ENCODE assay signal across 14 mouse cellular contexts in genomic region chr9:20636256-20636655, GRCm38 (mm10). TPM values are rescaled to one million over a fixed set of nuclear protein-coding genes. Genes with fewer than 3 reads are reported as not detected.
DNase-seq lines count a peak whose midpoint lies in the region; ATAC-seq and TF ChIP-seq lines count a peak whose summit lies in the region.
"Had no signal": no experiment of that assay in that cellular context is flagged by ENCODE, and none has a peak within 500 bp of the region (broad histone marks: within the 10 kb centered on the region; RNA-seq: fewer than 3 reads in every experiment).

No protein-coding gene starts in this region.

- no peak overlapping the region for H3K27ac ChIP-seq in forebrain, embryonic 11.5 days (ENCODE audit: low read depth, low read length)
- no peak overlapping the region for H3K27ac ChIP-seq in forebrain, embryonic 16.5 days (ENCODE audit: low read length)
- H3K27ac ChIP-seq in lung, embryonic 15.5 days: no peak overlapping the region
- H3K27ac ChIP-seq in lung, postnatal 0 days (ENCODE audit: low read length): no peak overlapping the region
- no peak overlapping the region for H3K27ac ChIP-seq in left cerebral cortex, adult 2 months

- no peak for TF ChIP-seq CTCF in lung, postnatal 0 days (IDR thresholded peaks at IDR 0.05)
- TF ChIP-seq CTCF in left cerebral cortex, adult 2 months (IDR thresholded peaks at IDR 0.05): no peak

- no peaks in the 10 kb centered on the region for H3K9me3 ChIP-seq in forebrain, embryonic 11.5 days (ENCODE audit: control insufficient read depth, low read length)
- H3K9me3 ChIP-seq in forebrain, embryonic 16.5 days (ENCODE audit: control insufficient read depth, low read length): no peaks in the 10 kb centered on the region
- no peaks in the 10 kb centered on the region for H3K9me3 ChIP-seq in lung, embryonic 15.5 days
- no peaks in the 10 kb centered on the region for H3K9me3 ChIP-seq in lung, postnatal 0 days (ENCODE audit: low read length)

- DNase-seq in forebrain, embryonic 11.5 days (ENCODE audit: low spot score): peak; percentile 50
- no peak for DNase-seq in lung, postnatal 0 days (ENCODE audit: low spot score)
- peak; percentile 65 for DNase-seq in ZHBTc4 (ENCODE audit: low read depth, low spot score)
- DNase-seq in thymus, postnatal 0 days (ENCODE audit: low spot score): peak; percentile 96
- DNase-seq in left cerebral cortex, adult 2 months (ENCODE audit: extremely low spot score in 1 of 2, low spot score in 2 of 2): no peak
- DNase-seq in left cerebral cortex, adult 11 months (ENCODE audit: low spot score): no peak
- DNase-seq: adrenal gland, postnatal 10 days; cerebellum, adult 9-10 months; gastrocnemius, postnatal 14 days; layer of hippocampus, adult 9-11 months; lung, adult 2 months had no signal

- H3K27me3 ChIP-seq in forebrain, embryonic 11.5 days (ENCODE audit: control insufficient read depth, insufficient read depth, low read length): no peaks in the 10 kb centered on the region
- no peaks in the 10 kb centered on the region for H3K27me3 ChIP-seq in forebrain, embryonic 16.5 days (replicated peaks; ENCODE audit: control insufficient read depth, insufficient read depth, low read length)
- H3K27me3 ChIP-seq in lung, embryonic 15.5 days: no peaks in the 10 kb centered on the region
- H3K27me3 ChIP-seq in lung, postnatal 0 days (replicated peaks; ENCODE audit: insufficient read depth, low read length): no peaks in the 10 kb centered on the region

- H3K36me3 ChIP-seq in forebrain, embryonic 11.5 days (ENCODE audit: control insufficient read depth, insufficient read depth, low read length): no peaks in the 10 kb centered on the region; the same call in 1 of the 2 replicates
- peaks cover 9% of the 10 kb centered on the region; the same call in 1 of the 2 replicates for H3K36me3 ChIP-seq in forebrain, embryonic 16.5 days (ENCODE audit: control insufficient read depth, insufficient read depth)
- H3K36me3 ChIP-seq in lung, embryonic 15.5 days: peaks cover 17% of the 10 kb centered on the region; the same call in 1 of the 2 replicates
- peaks cover 13% of the 10 kb centered on the region; the same call in 1 of the 2 replicates for H3K36me3 ChIP-seq in lung, postnatal 0 days (ENCODE audit: insufficient read depth, low read length)

- no peak for ATAC-seq in forebrain, embryonic 11.5 days (replicated peaks; ENCODE audit: low FRiP score)
- no peak; the same call in 1 of the 2 replicates for ATAC-seq in forebrain, embryonic 16.5 days
- peak; percentile 36; the same call in 1 of the 2 replicates for ATAC-seq in lung, embryonic 15.5 days (ENCODE audit: borderline replicate concordance, extremely low read depth, low FRiP score, low TSS enrichment)
- no peak; the same call in 1 of the 2 replicates for ATAC-seq in lung, postnatal 0 days
- ATAC-seq: inflammation-experienced regulatory T-cells, adult 6 months had no signal

- intact Hi-C loops in left cerebral cortex, adult 2 months (cut with DNase I): no loop called here

- H3K4me2 ChIP-seq in forebrain, embryonic 11.5 days (ENCODE audit: low read depth, low read length, severe bottlenecking): no peak overlapping the region
- H3K4me2 ChIP-seq in forebrain, embryonic 16.5 days (ENCODE audit: low read length): no peak overlapping the region
- no peak overlapping the region for H3K4me2 ChIP-seq in lung, embryonic 15.5 days
- H3K4me2 ChIP-seq in lung, postnatal 0 days (replicated peaks; ENCODE audit: low read depth, low read length): no peak overlapping the region

- WGBS in forebrain, embryonic 11.5 days: 82% methylated on average over 3 of the region's 3 CpGs
- 74% methylated on average over 3 of the region's 3 CpGs for WGBS in forebrain, embryonic 16.5 days
- WGBS in lung, embryonic 15.5 days: 74% methylated on average over 3 of the region's 3 CpGs
- 71% methylated on average over 3 of the region's 3 CpGs for WGBS in lung, postnatal 0 days

- TF ChIP-seq EP300 in lung, postnatal 0 days (IDR thresholded peaks at IDR 0.05): no peak

- H3K4me3 ChIP-seq in forebrain, embryonic 11.5 days (ENCODE audit: low read depth, low read length): no peak overlapping the region
- H3K4me3 ChIP-seq in forebrain, embryonic 16.5 days (replicated peaks; ENCODE audit: low read length): no peak overlapping the region
- H3K4me3 ChIP-seq in lung, embryonic 15.5 days: no peak overlapping the region
- no peak overlapping the region for H3K4me3 ChIP-seq in lung, postnatal 0 days (ENCODE audit: low read depth, low read length)
- no peak overlapping the region for H3K4me3 ChIP-seq in left cerebral cortex, adult 2 months

- H3K4me1 ChIP-seq in forebrain, embryonic 11.5 days (replicated peaks; ENCODE audit: control insufficient read depth, insufficient read depth, low read length): peaks cover 1% of the 10 kb centered on the region; the same call in 1 of the 2 replicates
- peaks cover 11% of the 10 kb centered on the region for H3K4me1 ChIP-seq in forebrain, embryonic 16.5 days (replicated peaks; ENCODE audit: control insufficient read depth, insufficient read depth, low read length)
- H3K4me1 ChIP-seq in lung, embryonic 15.5 days: peaks cover 7% of the 10 kb centered on the region
- H3K4me1 ChIP-seq in lung, postnatal 0 days (ENCODE audit: insufficient read depth, low read depth, low read length): peaks cover 3% of the 10 kb centered on the region; the same call in 1 of the 2 replicates

- no peak overlapping the region for H3K9ac ChIP-seq in forebrain, embryonic 11.5 days (ENCODE audit: low read length)
- no peak overlapping the region for H3K9ac ChIP-seq in forebrain, embryonic 16.5 days (replicated peaks; ENCODE audit: low read depth, low read length)
- no peak overlapping the region for H3K9ac ChIP-seq in lung, embryonic 15.5 days
- H3K9ac ChIP-seq in lung, postnatal 0 days (replicated peaks; ENCODE audit: low read depth): no peak overlapping the region

RNA-seq across cellular contexts. Expression of gene Ubl5, which starts 6.4 kb away (rescaled TPM):
- polyA plus RNA-seq in forebrain, embryonic 11.5 days (2014; fragmentation: Nextera tagmentation; extraction: Ambion mirVana): 350 and 401 TPM in 2 replicates
- polyA plus RNA-seq in forebrain, embryonic 16.5 days (2015; fragmentation: Nextera tagmentation; extraction: Ambion mirVana): 467 and 469 TPM in 2 replicates
- polyA plus RNA-seq in lung, embryonic 15.5 days (2015; fragmentation: Nextera tagmentation; extraction: Ambion mirVana): 369 and 383 TPM in 2 replicates
- 394 and 396 TPM in 2 replicates for polyA plus RNA-seq in lung, postnatal 0 days (2015; fragmentation: Nextera tagmentation; extraction: Ambion mirVana)
- 658 and 685 TPM in 2 replicates for polyA plus RNA-seq in thymus, postnatal 0 days (2015; fragmentation: Nextera tagmentation; extraction: Ambion mirVana)
- total RNA-seq in left cerebral cortex, adult 2 months (2021): 100 to 1,000 TPM; 289 to 312 TPM

RNA-seq across cellular contexts. Expression of gene Fbxl12, which starts 8.3 kb away (rescaled TPM):
- 13.1 and 14.8 TPM in 2 replicates for polyA plus RNA-seq in forebrain, embryonic 11.5 days (2014; fragmentation: Nextera tagmentation; extraction: Ambion mirVana)
- polyA plus RNA-seq in forebrain, embryonic 16.5 days (2015; fragmentation: Nextera tagmentation; extraction: Ambion mirVana): 15.0 and 16.2 TPM in 2 replicates
- polyA plus RNA-seq in lung, embryonic 15.5 days (2015; fragmentation: Nextera tagmentation; extraction: Ambion mirVana): 18.5 and 20.8 TPM in 2 replicates
- polyA plus RNA-seq in lung, postnatal 0 days (2015; fragmentation: Nextera tagmentation; extraction: Ambion mirVana): 18.2 and 19.2 TPM in 2 replicates
- 149 and 159 TPM in 2 replicates for polyA plus RNA-seq in thymus, postnatal 0 days (2015; fragmentation: Nextera tagmentation; extraction: Ambion mirVana)
- total RNA-seq in left cerebral cortex, adult 2 months (2021): 10 to 100 TPM; 26.4 to 28.6 TPM

RNA-seq across cellular contexts. Expression of gene Pin1, which starts 15.6 kb away (rescaled TPM):
- 63.0 and 72.5 TPM in 2 replicates for polyA plus RNA-seq in forebrain, embryonic 11.5 days (2014; fragmentation: Nextera tagmentation; extraction: Ambion mirVana)
- 58.9 and 63.2 TPM in 2 replicates for polyA plus RNA-seq in forebrain, embryonic 16.5 days (2015; fragmentation: Nextera tagmentation; extraction: Ambion mirVana)
- polyA plus RNA-seq in lung, embryonic 15.5 days (2015; fragmentation: Nextera tagmentation; extraction: Ambion mirVana): 51.8 and 54.8 TPM in 2 replicates
- polyA plus RNA-seq in lung, postnatal 0 days (2015; fragmentation: Nextera tagmentation; extraction: Ambion mirVana): 30.1 and 32.9 TPM in 2 replicates
- 54.9 and 56.7 TPM in 2 replicates for polyA plus RNA-seq in thymus, postnatal 0 days (2015; fragmentation: Nextera tagmentation; extraction: Ambion mirVana)
- total RNA-seq in left cerebral cortex, adult 2 months (2021): 10 to 100 TPM; 40.0 to 41.5 TPM

RNA-seq across cellular contexts. Expression of gene Zfp846, which starts 55.2 kb away (rescaled TPM):
- 22.2 and 24.4 TPM in 2 replicates for polyA plus RNA-seq in forebrain, embryonic 11.5 days (2014; fragmentation: Nextera tagmentation; extraction: Ambion mirVana)
- polyA plus RNA-seq in forebrain, embryonic 16.5 days (2015; fragmentation: Nextera tagmentation; extraction: Ambion mirVana): 48.6 and 53.7 TPM in 2 replicates
- 14.9 and 17.7 TPM in 2 replicates for polyA plus RNA-seq in lung, embryonic 15.5 days (2015; fragmentation: Nextera tagmentation; extraction: Ambion mirVana)
- 10.9 and 12.2 TPM in 2 replicates for polyA plus RNA-seq in lung, postnatal 0 days (2015; fragmentation: Nextera tagmentation; extraction: Ambion mirVana)
- polyA plus RNA-seq in thymus, postnatal 0 days (2015; fragmentation: Nextera tagmentation; extraction: Ambion mirVana): 16.4 and 22.9 TPM in 2 replicates
- total RNA-seq in left cerebral cortex, adult 2 months (2021): 10 to 100 TPM; 19.0 to 21.1 TPM

Comparison
In these comparisons a context has a peak if more than half of its experiments do, and no peak if none do; other contexts are left out.
1. DNase-seq: peak in forebrain, embryonic 11.5 days (single experiment), ZHBTc4 (single experiment) and thymus, postnatal 0 days (single experiment); none in lung, postnatal 0 days (single experiment), left cerebral cortex, adult 2 months (0 of 2) and left cerebral cortex, adult 11 months (single experiment).